Comparison of ENCODE assay signal across 31 mouse cellular contexts in the genomic region with DNA sequence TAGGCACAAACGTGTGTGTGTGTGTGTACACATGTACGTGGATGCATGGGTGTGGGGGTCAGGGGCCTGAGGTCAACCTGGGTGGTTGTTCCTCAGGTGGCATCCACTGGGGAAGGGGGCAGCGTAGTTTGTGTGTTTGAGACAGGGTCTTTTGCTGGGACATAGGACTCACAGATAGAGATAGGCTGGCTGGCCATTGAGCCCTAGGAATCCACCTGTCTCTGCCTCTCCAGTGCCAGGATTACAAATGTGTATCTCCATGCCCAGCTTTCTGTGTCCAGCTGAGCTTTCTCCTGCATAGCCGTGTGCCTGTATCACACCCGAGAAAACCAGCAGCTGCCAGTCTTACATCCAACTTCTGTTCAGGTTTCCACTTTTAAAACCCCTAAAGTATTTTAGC. TPM values are rescaled to one million over a fixed set of nuclear protein-coding genes. Genes with fewer than 3 reads are reported as not detected.
DNase-seq lines count a peak whose midpoint lies in the region; ATAC-seq and TF ChIP-seq lines count a peak whose summit lies in the region.
"Had no signal": no experiment of that assay in that cellular context is flagged by ENCODE, and none has a peak within 500 bp of the region (broad histone marks: within the 10 kb centered on the region; RNA-seq: fewer than 3 reads in every experiment).

No protein-coding gene starts in this region.

- H3K9ac ChIP-seq in forebrain, embryonic 14.5 days (ENCODE audit: low read length): no peak overlapping the region
- H3K9ac ChIP-seq in forebrain, postnatal 0 days: no peak overlapping the region
- no peak overlapping the region for H3K9ac ChIP-seq in hindbrain, embryonic 13.5 days
- no peak overlapping the region for H3K9ac ChIP-seq in hindbrain, embryonic 14.5 days
- H3K9ac ChIP-seq: forebrain, embryonic 12.5 days; liver, embryonic 13.5 days had no signal

- peaks cover 33% of the 10 kb centered on the region for H3K36me3 ChIP-seq in forebrain, embryonic 14.5 days (ENCODE audit: control insufficient read depth, insufficient read depth, low read length)
- peaks cover 32% of the 10 kb centered on the region for H3K36me3 ChIP-seq in forebrain, postnatal 0 days (ENCODE audit: insufficient read depth)
- peaks cover 49% of the 10 kb centered on the region for H3K36me3 ChIP-seq in hindbrain, embryonic 13.5 days
- H3K36me3 ChIP-seq in hindbrain, embryonic 14.5 days (replicated peaks; ENCODE audit: control insufficient read depth, insufficient read depth): peaks cover 31% of the 10 kb centered on the region

- no peaks in the 10 kb centered on the region for H3K27me3 ChIP-seq in forebrain, embryonic 14.5 days (replicated peaks; ENCODE audit: control insufficient read depth, insufficient read depth, low read length)
- no peaks in the 10 kb centered on the region for H3K27me3 ChIP-seq in forebrain, postnatal 0 days (ENCODE audit: insufficient read depth, low read length)
- no peaks in the 10 kb centered on the region for H3K27me3 ChIP-seq in hindbrain, embryonic 13.5 days
- no peaks in the 10 kb centered on the region for H3K27me3 ChIP-seq in hindbrain, embryonic 14.5 days (ENCODE audit: control insufficient read depth, insufficient read depth, low read length)
- H3K27me3 ChIP-seq in cerebellum, adult 2 months (ENCODE audit: control insufficient read depth, insufficient read depth, low read length): no peaks in the 10 kb centered on the region
- H3K27me3 ChIP-seq: forebrain, embryonic 12.5 days; liver, embryonic 13.5 days; Patski had no signal

- ATAC-seq in forebrain, embryonic 14.5 days: no peak
- ATAC-seq in forebrain, postnatal 0 days: no peak
- no peak for ATAC-seq in hindbrain, embryonic 13.5 days (ENCODE audit: low FRiP score)
- ATAC-seq in hindbrain, embryonic 14.5 days (ENCODE audit: low FRiP score): no peak
- ATAC-seq: hindbrain, embryonic 16.5 days; lung, postnatal 0 days; midbrain, embryonic 16.5 days; Patski had no signal

- H3K4me1 ChIP-seq in forebrain, embryonic 14.5 days (ENCODE audit: control insufficient read depth, insufficient read depth, low read length): no peaks in the 10 kb centered on the region
- H3K4me1 ChIP-seq in forebrain, postnatal 0 days (ENCODE audit: insufficient read depth): no peaks in the 10 kb centered on the region
- H3K4me1 ChIP-seq in hindbrain, embryonic 13.5 days (replicated peaks): peaks cover 13% of the 10 kb centered on the region
- no peaks in the 10 kb centered on the region; the same call in 1 of the 2 replicates for H3K4me1 ChIP-seq in hindbrain, embryonic 14.5 days (replicated peaks; ENCODE audit: control insufficient read depth, insufficient read depth, low read length)
- peaks cover 38% of the 10 kb centered on the region for H3K4me1 ChIP-seq in cerebellum, adult 2 months (ENCODE audit: control insufficient read depth, insufficient read depth, low read length)
- H3K4me1 ChIP-seq: liver, embryonic 13.5 days; megakaryocyte, embryonic 14.5 days had no signal

- H3K9me3 ChIP-seq in forebrain, embryonic 14.5 days (replicated peaks; ENCODE audit: control insufficient read depth, low read length): no peaks in the 10 kb centered on the region
- no peaks in the 10 kb centered on the region for H3K9me3 ChIP-seq in forebrain, postnatal 0 days (ENCODE audit: low read length)
- H3K9me3 ChIP-seq in hindbrain, embryonic 13.5 days: no peaks in the 10 kb centered on the region
- no peaks in the 10 kb centered on the region for H3K9me3 ChIP-seq in hindbrain, embryonic 14.5 days (ENCODE audit: control insufficient read depth, low read length)
- H3K9me3 ChIP-seq: forebrain, embryonic 12.5 days; liver, embryonic 13.5 days; megakaryocyte, embryonic 14.5 days had no signal

- H3K27ac ChIP-seq in forebrain, embryonic 14.5 days (ENCODE audit: low read depth, low read length): peak overlapping the region; percentile 2; the same call in 1 of the 2 replicates
- H3K27ac ChIP-seq in forebrain, postnatal 0 days (ENCODE audit: low read depth, low read length): no peak overlapping the region
- peak overlapping the region; percentile 45; the same call in 1 of the 2 replicates for H3K27ac ChIP-seq in hindbrain, embryonic 13.5 days
- no peak overlapping the region for H3K27ac ChIP-seq in hindbrain, embryonic 14.5 days
- peak overlapping the region; percentile 4; the same call in 1 of the 2 replicates for H3K27ac ChIP-seq in cerebellum, adult 2 months (ENCODE audit: insufficient read depth, low read length)
- H3K27ac ChIP-seq: liver, embryonic 13.5 days had no signal

- TF ChIP-seq CTCF in forebrain, postnatal 0 days (IDR thresholded peaks at IDR 0.05; ENCODE audit: low read depth): no peak
- TF ChIP-seq CTCF in cerebellum, adult 2 months (IDR thresholded peaks at IDR 0.05; ENCODE audit: borderline replicate concordance, insufficient read depth, low read depth, low read length): no peak; the same call in 1 of the 2 replicates

- H3K4me2 ChIP-seq in forebrain, embryonic 14.5 days (ENCODE audit: low read length): no peak overlapping the region
- H3K4me2 ChIP-seq in forebrain, postnatal 0 days (ENCODE audit: low read depth): no peak overlapping the region
- no peak overlapping the region for H3K4me2 ChIP-seq in hindbrain, embryonic 13.5 days
- H3K4me2 ChIP-seq in hindbrain, embryonic 14.5 days (replicated peaks): no peak overlapping the region
- H3K4me2 ChIP-seq: forebrain, embryonic 12.5 days; heart, embryonic 11.5 days; liver, embryonic 13.5 days had no signal

- WGBS in forebrain, embryonic 14.5 days: 86% methylated on average over 5 of the region's 5 CpGs
- WGBS in forebrain, postnatal 0 days: 71% methylated on average over 5 of the region's 5 CpGs
- WGBS in hindbrain, embryonic 13.5 days: 93% methylated on average over 5 of the region's 5 CpGs
- 84% methylated on average over 5 of the region's 5 CpGs for WGBS in hindbrain, embryonic 14.5 days
- WGBS in cerebellum, adult 2 months: 38% methylated on average over 5 of the region's 5 CpGs

- DNase-seq in forebrain, embryonic 14.5 days (ENCODE audit: low spot score): no peak
- DNase-seq in forebrain, postnatal 0 days: no peak
- DNase-seq in hindbrain, embryonic 14.5 days (ENCODE audit: low spot score): no peak
- peak; percentile 40 to 42 for DNase-seq in cerebellum, adult 2 months
- peak; percentile 57 to 59 for DNase-seq in cerebellum, postnatal 10 days
- DNase-seq in embryo, embryonic 11 days: no peak
- no peak for DNase-seq in frontal cortex, postnatal 10 days (ENCODE audit: low spot score in 2 of 2)
- DNase-seq: adrenal gland, postnatal 10 days; gastrocnemius, postnatal 14 days; heart, postnatal 36 days; kidney, adult 9 months; kidney, postnatal 10 days; layer of hippocampus, postnatal 36 days; left cerebral cortex, postnatal 4 days; liver, embryonic 13.5 days; lung, adult 18-20 months; lung, postnatal 4 days; right cerebral cortex, postnatal 4 days; thymus, postnatal 4 days had no signal

- TF ChIP-seq POLR2A in cerebellum, adult 2 months (IDR thresholded peaks at IDR 0.05; ENCODE audit: borderline replicate concordance, insufficient read depth, low read length): peak; percentile 31; the same call in 1 of the 2 replicates

- H3K4me3 ChIP-seq in forebrain, embryonic 14.5 days (ENCODE audit: low read depth, low read length): no peak overlapping the region
- no peak overlapping the region for H3K4me3 ChIP-seq in forebrain, postnatal 0 days (ENCODE audit: low read depth, low read length)
- no peak overlapping the region for H3K4me3 ChIP-seq in hindbrain, embryonic 13.5 days
- no peak overlapping the region for H3K4me3 ChIP-seq in hindbrain, embryonic 14.5 days (replicated peaks; ENCODE audit: low read length)
- no peak overlapping the region for H3K4me3 ChIP-seq in cerebellum, adult 2 months (replicated peaks; ENCODE audit: insufficient read depth, low read depth, low read length)
- H3K4me3 ChIP-seq: erythroblast, embryonic 14.5 days; forebrain, embryonic 12.5 days; liver, embryonic 13.5 days; megakaryocyte, embryonic 14.5 days had no signal

RNA-seq across cellular contexts. Expression of gene Tmem81, which starts 3.7 kb away (rescaled TPM):
- polyA plus RNA-seq in forebrain, embryonic 14.5 days (2014; fragmentation: Nextera tagmentation; extraction: Ambion mirVana): 0.74 and 1.1 TPM in 2 replicates
- total RNA-seq in forebrain, postnatal 0 days (2014; rRNA removed): 1.6 and 3.0 TPM in 2 replicates
- 0.49 and 0.90 TPM in 2 replicates for polyA plus RNA-seq in forebrain, postnatal 0 days (2015; fragmentation: Nextera tagmentation; extraction: Ambion mirVana)
- polyA plus RNA-seq in hindbrain, embryonic 13.5 days (2015; fragmentation: Nextera tagmentation; extraction: Ambion mirVana): 0.97 and 1.0 TPM in 2 replicates
- 0.57 and 1.3 TPM in 2 replicates for polyA plus RNA-seq in hindbrain, embryonic 14.5 days (2014; fragmentation: Nextera tagmentation; extraction: Ambion mirVana)
- 5.3 and 6.1 TPM in 2 replicates for polyA plus RNA-seq in cerebellum, adult 2 months (2012; rRNA removed)

RNA-seq across cellular contexts. Expression of gene Rbbp5, which starts 32.6 kb away (rescaled TPM):
- 46.5 and 53.7 TPM in 2 replicates for polyA plus RNA-seq in forebrain, embryonic 14.5 days (2014; fragmentation: Nextera tagmentation; extraction: Ambion mirVana)
- total RNA-seq in forebrain, postnatal 0 days (2014; rRNA removed): 33.6 and 33.7 TPM in 2 replicates
- 22.8 and 24.7 TPM in 2 replicates for polyA plus RNA-seq in forebrain, postnatal 0 days (2015; fragmentation: Nextera tagmentation; extraction: Ambion mirVana)
- polyA plus RNA-seq in hindbrain, embryonic 13.5 days (2015; fragmentation: Nextera tagmentation; extraction: Ambion mirVana): 47.8 and 48.0 TPM in 2 replicates
- 40.9 and 47.3 TPM in 2 replicates for polyA plus RNA-seq in hindbrain, embryonic 14.5 days (2014; fragmentation: Nextera tagmentation; extraction: Ambion mirVana)
- 68.1 and 72.4 TPM in 2 replicates for polyA plus RNA-seq in cerebellum, adult 2 months (2012; rRNA removed)

RNA-seq across cellular contexts. Expression of gene Cntn2, which starts 33.3 kb away (rescaled TPM):
- 68.0 and 102 TPM in 2 replicates for polyA plus RNA-seq in forebrain, embryonic 14.5 days (2014; fragmentation: Nextera tagmentation; extraction: Ambion mirVana)
- 101 and 104 TPM in 2 replicates for total RNA-seq in forebrain, postnatal 0 days (2014; rRNA removed)
- polyA plus RNA-seq in forebrain, postnatal 0 days (2015; fragmentation: Nextera tagmentation; extraction: Ambion mirVana): 41.0 and 43.9 TPM in 2 replicates
- 57.6 and 67.5 TPM in 2 replicates for polyA plus RNA-seq in hindbrain, embryonic 13.5 days (2015; fragmentation: Nextera tagmentation; extraction: Ambion mirVana)
- 26.1 and 28.1 TPM in 2 replicates for polyA plus RNA-seq in hindbrain, embryonic 14.5 days (2014; fragmentation: Nextera tagmentation; extraction: Ambion mirVana)
- polyA plus RNA-seq in cerebellum, adult 2 months (2012; rRNA removed): 165 and 168 TPM in 2 replicates
- total RNA-seq: common myeloid progenitor, adult 5-6 weeks; granulocyte monocyte progenitor cell, adult 5-6 weeks; MEL had no signal

Comparison
In these comparisons a context has a peak if more than half of its experiments do, and no peak if none do; other contexts are left out.
1. H3K27ac ChIP-seq: peak in forebrain, embryonic 14.5 days (single experiment), hindbrain, embryonic 13.5 days (single experiment) and cerebellum, adult 2 months (single experiment); none in forebrain, postnatal 0 days (single experiment) and hindbrain, embryonic 14.5 days (single experiment).
2. DNase-seq: peak in cerebellum, adult 2 months (2 of 2) and cerebellum, postnatal 10 days (2 of 2); none in forebrain, embryonic 14.5 days (single experiment), forebrain, postnatal 0 days (single experiment), hindbrain, embryonic 14.5 days (single experiment), embryo, embryonic 11 days (single experiment) and frontal cortex, postnatal 10 days (0 of 2).